Mouse (Mus musculus) lung, adult 2 months (tissue): ENCODE measurements around the gene Cdc26. TPM values are rescaled to one million over a fixed set of nuclear protein-coding genes. Genes with fewer than 3 reads are reported as not detected.

Experiments
- DNase-seq: peaks from one replicate; pipeline ENCODE4 v3.0.0; 2022
- H3K4me1 ChIP-seq: fragments of 200-500 bp; 2 replicates; pipeline ENCODE4 v1.6.1; 2011; ENCODE audit warnings: low read length; ENCODE audit not compliant: control insufficient read depth, insufficient read depth
- H3K4me3 ChIP-seq: fragments of 200-500 bp; replicated peaks from 2 replicates; pipeline ENCODE3; 2011; ENCODE audit warnings: low read depth, mild to moderate bottlenecking, control low read depth, low read length; ENCODE audit errors: extremely low read depth
- CTCF ChIP-seq: fragments of 200-500 bp; IDR thresholded peaks from 2 replicates; pipeline ENCODE4 v1.5.1; 2011; ENCODE audit warnings: mild to moderate bottlenecking, low read length, control low read depth; ENCODE audit not compliant: insufficient read depth
- POLR2A ChIP-seq: fragments of 200-500 bp; IDR thresholded peaks from 2 replicates; pipeline ENCODE4 v1.6.1; 2011; ENCODE audit warnings: low read depth, mild to moderate bottlenecking, control low read depth, low read length, borderline replicate concordance; ENCODE audit errors: extremely low read depth
- WGBS: fragments of 180-500 bp; shearing (Covaris S2); methylation state at CpG from one replicate; pipeline ENCODE4 v1.1.7; 2018; 5-methylcytosine and 5-hydroxymethylcytosine counted together
- polyA plus RNA-seq: library from polyadenylated mRNA; depleted of rRNA; stranded (reverse); fragments of >200 nt; gene quantifications from 2 replicates; pipeline ENCODE4 v1.2.3, GENCODE M21; 2012

The Cdc26 gene
- polyA plus RNA-seq, 1 experiment, result 31.5 TPM

DNA sequence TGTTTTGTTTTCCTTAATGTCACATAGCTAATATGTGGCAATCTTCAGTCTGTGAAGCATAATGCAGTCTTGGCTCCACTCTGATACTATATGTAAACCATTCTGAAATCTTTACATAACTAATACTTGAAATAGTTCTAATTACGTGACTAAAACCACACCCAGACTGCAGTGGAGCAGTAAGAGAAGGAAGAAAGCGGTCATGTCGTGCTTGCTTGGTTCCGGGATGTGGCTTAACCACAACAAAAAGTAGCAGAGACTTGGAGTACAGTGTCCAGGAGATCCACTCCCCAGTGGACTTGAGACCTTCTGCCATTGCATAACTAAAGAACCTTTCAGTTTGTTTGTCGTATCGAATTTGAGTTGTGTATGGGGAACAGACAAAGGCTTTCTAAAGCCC, 40.9 kb downstream of the Cdc26 start:
- no peak for DNase-seq
- peaks cover 8% of the 10 kb centered on the region for H3K4me1 ChIP-seq
- whole genome bisulfite sequencing, result 61% methylated on average over 6 of the region's 6 CpGs
- no peak overlapping the region for H3K4me3 ChIP-seq
- no peak for TF ChIP-seq POLR2A
- TF ChIP-seq CTCF, result no peak

DNA sequence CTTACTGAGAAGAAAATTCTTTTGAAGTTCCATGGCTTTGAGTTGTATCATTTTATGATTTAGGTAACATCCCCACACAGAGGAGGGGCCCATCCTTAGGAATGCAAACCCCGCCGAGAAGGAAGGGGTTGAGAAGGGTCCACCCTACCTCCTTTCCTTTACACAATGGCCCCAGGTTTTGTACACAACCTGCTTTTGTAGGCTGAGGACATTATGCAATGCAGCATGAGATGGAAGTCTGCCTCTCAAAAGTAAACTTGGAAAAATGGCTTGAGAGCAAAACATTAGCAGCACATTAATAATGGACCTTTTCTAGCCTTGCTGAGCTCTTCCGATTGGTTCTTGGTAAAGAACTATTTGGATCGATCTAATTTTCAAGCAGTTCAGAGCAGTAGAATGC, 42.2 kb downstream of the Cdc26 start:
- TF ChIP-seq POLR2A (no peak), CTCF (no peak)
- 53% methylated on average over 4 of the region's 4 CpGs for WGBS
- no peak for DNase-seq
- H3K4me3 ChIP-seq, result no peak overlapping the region
- H3K4me1 ChIP-seq, result peaks cover 8% of the 10 kb centered on the region

DNA sequence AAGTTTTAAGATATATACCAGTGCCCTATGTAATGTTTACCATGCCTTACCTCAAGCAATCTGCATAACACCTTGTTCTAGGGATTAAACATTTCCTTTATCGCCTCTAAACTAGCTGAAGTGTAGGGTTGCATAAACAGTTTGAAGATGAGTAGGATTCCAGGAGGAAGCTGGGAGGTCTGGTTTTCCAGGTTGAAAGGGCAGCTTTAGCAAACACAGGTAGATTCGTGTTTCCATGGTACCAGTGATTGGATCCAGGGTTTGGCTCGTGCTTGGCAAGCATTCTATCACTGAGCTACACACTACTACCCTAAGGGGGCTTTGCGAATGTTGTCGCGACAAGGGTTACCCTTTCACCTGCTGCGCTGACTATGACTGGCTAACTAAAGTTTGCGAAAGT, 44.1 kb downstream of the Cdc26 start:
- 71% methylated on average over 8 of the region's 8 CpGs for WGBS
- Histone ChIP-seq H3K4me1 (peaks cover 11% of the 10 kb centered on the region), H3K4me3 (no peak overlapping the region)
- DNase-seq, result no peak
- TF ChIP-seq CTCF (no peak), POLR2A (no peak)

DNA sequence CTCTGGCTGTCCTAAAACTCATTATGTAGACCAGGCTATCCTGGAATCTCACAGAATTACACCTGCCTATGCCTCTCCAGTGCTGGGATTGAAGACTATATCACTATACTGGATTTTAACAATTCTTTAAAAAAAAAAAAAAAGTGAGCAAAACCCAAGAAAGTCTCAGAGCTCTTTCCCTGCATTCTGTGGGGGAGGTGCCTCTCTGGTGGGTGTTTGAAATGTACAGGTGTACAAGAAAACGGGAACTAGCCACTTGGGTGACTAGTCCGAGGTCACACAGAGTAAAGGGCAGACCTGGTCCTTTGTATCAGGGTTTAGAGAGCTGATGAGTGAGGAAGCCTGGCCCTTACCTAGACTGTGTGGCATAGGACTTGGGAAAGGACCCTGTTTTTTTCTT, 46.0 kb downstream of the Cdc26 start:
- TF ChIP-seq POLR2A, result no peak
- no peak for TF ChIP-seq CTCF
- DNase-seq, result no peak
- peaks cover 14% of the 10 kb centered on the region for H3K4me1 ChIP-seq
- WGBS, result 57% methylated on average over 2 of the region's 2 CpGs
- peak overlapping the region; percentile 19 for H3K4me3 ChIP-seq

DNA sequence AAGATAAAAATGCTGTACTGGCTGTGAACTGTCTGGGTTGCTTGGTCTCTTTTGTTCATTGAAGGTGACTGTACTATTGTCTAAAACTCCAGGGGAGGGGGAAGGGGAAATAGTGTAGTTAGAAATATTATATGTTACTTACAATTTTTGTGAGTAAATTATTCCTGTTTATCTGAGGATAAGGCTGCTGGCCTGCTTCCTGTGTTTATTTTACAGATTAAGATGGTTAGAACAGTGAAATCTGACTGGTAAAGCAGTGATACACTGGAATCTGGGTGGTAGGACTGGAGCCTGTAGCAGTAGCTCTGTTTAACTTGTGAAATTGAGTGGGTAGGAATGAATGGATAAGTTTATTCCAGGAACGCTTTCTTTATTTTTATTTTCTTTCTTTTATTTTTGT, 46.4 kb downstream of the Cdc26 start:
- no peak for DNase-seq
- WGBS, result 45% methylated on average over 1 of the region's 1 CpGs
- no peak for TF ChIP-seq POLR2A
- no peak for TF ChIP-seq CTCF
- Histone ChIP-seq H3K4me3 (no peak overlapping the region), H3K4me1 (peaks cover 13% of the 10 kb centered on the region)

DNA sequence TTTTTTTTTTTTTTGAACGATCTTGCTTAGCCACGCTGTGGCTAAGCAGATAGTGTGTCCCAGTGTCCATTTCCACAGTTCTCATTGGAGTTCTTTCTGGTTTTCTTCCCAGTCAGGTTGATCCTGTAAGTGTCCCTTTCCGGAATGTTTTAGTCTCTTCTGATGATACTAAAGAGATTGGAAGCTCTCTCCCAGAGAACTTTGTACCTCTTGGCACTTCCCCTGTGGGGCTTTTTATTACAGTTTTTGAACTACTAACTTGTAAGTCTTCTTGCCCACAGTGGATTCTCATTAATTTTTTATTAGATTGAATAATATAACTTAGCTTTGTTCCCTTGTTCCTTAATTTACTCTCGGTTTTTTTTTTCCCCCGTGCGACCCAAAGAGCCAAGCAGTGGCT, 46.9 kb downstream of the Cdc26 start:
- WGBS, result 9% methylated on average over 6 of the region's 6 CpGs
- Histone ChIP-seq H3K4me3 (no peak overlapping the region), H3K4me1 (peaks cover 13% of the 10 kb centered on the region)
- DNase-seq, result no peak
- TF ChIP-seq POLR2A, result no peak
- TF ChIP-seq CTCF, result no peak

DNA sequence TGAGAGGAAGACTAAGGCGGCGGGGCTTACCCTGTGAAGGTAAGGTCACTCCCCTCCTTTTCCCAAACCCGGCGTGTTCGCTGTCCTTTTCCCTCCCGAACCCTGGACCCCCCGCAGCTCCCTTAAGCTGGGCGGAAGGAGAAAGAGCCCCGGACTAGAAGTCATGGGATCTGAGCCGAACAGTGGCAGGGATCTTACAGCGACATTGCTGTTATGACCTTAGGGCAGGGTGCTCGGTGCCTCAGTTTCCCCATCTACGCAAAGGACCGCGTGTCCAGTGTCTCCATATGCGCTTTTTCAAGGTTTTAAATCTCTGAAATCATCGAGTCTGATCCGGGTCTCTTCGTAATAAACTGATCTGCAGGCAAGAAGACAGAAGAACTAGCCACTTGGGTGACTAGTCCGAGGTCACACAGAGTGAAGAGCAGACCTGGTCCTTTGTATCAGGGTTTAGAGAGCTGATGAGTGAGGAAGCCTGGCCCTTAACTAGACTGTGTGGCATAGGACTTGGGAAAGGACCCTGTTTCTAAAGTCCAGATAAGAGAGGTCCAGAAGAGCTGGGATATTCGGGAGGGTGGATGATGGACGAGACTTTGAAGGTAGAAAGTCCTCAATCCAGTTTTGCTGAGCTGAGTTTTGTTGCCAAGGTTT, 47.5 kb downstream of the Cdc26 start:
- WGBS, result under 1% methylated on average over 22 of the region's 22 CpGs
- no peak for TF ChIP-seq POLR2A
- no peak for TF ChIP-seq CTCF
- DNase-seq, result peak; percentile 37
- Histone ChIP-seq H3K4me1 (peaks cover 10% of the 10 kb centered on the region), H3K4me3 (peak overlapping the region; percentile 86)

DNA sequence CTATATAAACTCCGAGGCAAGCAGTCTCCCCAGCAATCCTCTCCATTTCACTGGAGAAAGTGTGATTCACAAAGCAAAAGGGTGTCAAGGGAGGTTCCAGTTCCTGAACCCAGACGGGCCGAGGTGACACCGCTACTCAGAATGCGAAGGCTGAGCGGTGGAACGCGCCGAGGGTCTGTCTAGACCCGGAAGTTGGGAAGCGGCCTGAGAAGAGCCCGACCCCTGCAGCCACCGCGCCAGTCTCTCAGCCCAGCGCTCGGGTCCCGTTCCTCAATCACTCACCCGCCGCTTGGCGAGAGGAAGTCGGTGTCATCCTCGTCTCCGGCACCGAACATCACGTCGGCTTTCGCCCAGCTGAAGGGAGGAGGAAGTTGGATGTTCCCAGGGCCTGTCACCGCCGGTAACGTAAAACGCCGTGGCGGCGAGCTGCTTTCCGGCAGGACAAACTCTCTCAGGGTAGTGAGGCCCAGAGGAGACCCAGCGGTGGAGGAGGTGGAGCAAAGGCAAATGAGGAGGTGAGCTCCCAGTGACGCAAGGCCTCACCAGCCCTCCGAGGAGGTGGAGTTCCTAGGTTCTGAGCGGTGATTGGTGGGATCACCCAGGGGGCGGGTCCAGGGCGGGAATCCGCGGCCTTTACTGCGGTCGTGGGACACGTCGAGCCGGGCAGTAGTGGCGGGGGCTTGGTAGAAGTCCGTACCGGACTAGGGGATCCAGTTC, 48.2 kb downstream of the Cdc26 start, which contains the start of the genes Fkbp15 and Slc31a1:
Gene Fkbp15, minus strand, starts transcription at position 461 of the 717 bp plus-strand sequence.
Gene Slc31a1, plus strand, starts transcription at position 640 of the 717 bp plus-strand sequence.
- peak within 1 kb of the TSS; percentile 91 for H3K4me3 ChIP-seq
- TF ChIP-seq CTCF, result no peak
- TF ChIP-seq POLR2A, result peak; percentile 85
- H3K4me1 ChIP-seq, result peaks cover 8% of the 10 kb centered on the region
- WGBS, result under 1% methylated on average over 51 of the region's 51 CpGs
- DNase-seq, result peak; percentile 93

DNA sequence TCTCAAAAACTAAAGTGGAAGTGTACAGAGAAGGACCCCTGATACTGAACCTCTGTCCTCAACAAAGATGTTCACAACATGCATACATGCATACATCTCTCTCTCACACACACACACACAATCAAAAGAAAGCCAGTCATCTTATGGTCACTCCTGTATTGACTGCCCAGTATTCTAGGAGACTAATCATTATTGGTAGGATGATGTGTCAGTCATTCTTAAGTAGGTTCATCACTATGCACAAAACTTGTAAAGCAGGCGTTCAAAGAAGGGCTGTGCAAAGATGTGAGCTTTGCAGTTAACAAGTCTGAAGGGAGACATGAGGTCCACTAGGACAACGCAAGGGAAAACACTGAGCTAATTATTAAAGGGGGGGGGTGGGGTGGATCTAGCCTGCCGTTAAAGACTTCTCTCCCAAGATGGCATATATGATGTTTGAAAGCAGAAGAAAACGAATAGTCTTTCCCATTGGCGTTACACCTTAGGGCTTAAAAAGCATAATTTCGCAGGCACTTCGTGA, 49.1 kb downstream of the Cdc26 start:
- no peak for DNase-seq
- H3K4me1 ChIP-seq, result peaks cover 7% of the 10 kb centered on the region
- 32% methylated on average over 7 of the region's 7 CpGs for WGBS
- TF ChIP-seq POLR2A, result no peak
- TF ChIP-seq CTCF, result no peak
- peak overlapping the region; percentile 91 for H3K4me3 ChIP-seq
